In the genomic region with DNA sequence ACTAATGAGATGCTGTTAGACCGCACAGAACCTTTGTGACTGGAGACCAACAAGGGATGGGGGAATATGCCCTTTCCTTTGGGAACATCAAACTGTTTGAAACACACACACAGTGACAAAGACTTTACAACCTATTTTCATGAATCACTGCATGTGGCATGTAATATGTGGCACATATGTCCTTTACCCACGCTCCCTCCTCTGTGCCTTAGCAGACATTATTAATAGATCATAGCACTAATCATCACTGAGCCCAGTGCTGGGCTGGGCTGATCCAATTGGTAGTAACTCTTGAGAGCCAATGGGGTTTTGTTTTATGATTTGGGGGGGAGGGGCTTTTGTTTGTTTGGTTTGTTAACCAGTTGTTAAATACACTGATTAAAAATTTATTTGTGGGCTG, we compare ENCODE assay signal across 16 mouse cellular contexts. TPM values are rescaled to one million over a fixed set of nuclear protein-coding genes. Genes with fewer than 3 reads are reported as not detected.
DNase-seq lines count a peak whose midpoint lies in the region; ATAC-seq lines count a peak whose summit lies in the region.
"Had no signal": no experiment of that assay in that cellular context is flagged by ENCODE, and none has a peak within 500 bp of the region (broad histone marks: within the 10 kb centered on the region; RNA-seq: fewer than 3 reads in every experiment).

No protein-coding gene starts in this region.

- ATAC-seq in forebrain, embryonic 13.5 days = peak; percentile 50; the same call in 1 of the 2 replicates
- ATAC-seq in hindbrain, embryonic 16.5 days = no peak; the same call in 1 of the 2 replicates
- ATAC-seq in midbrain, embryonic 13.5 days = peak; percentile 68

- no peaks in the 10 kb centered on the region for H3K27me3 ChIP-seq in forebrain, embryonic 10.5 days (ENCODE audit: poor library complexity, severe bottlenecking)
- H3K27me3 ChIP-seq in forebrain, embryonic 13.5 days = no peaks in the 10 kb centered on the region
- no peaks in the 10 kb centered on the region for H3K27me3 ChIP-seq in hindbrain, embryonic 16.5 days (replicated peaks; ENCODE audit: control insufficient read depth, insufficient read depth, low read length)
- no peaks in the 10 kb centered on the region for H3K27me3 ChIP-seq in midbrain, embryonic 13.5 days
- H3K27me3 ChIP-seq: embryonic facial prominence, embryonic 13.5 days; stomach, embryonic 15.5 days had no signal

- no peaks in the 10 kb centered on the region for H3K9me3 ChIP-seq in forebrain, embryonic 10.5 days
- H3K9me3 ChIP-seq in forebrain, embryonic 13.5 days (replicated peaks) = no peaks in the 10 kb centered on the region
- H3K9me3 ChIP-seq in hindbrain, embryonic 16.5 days (ENCODE audit: control insufficient read depth, low read length) = no peaks in the 10 kb centered on the region
- H3K9me3 ChIP-seq in midbrain, embryonic 13.5 days = no peaks in the 10 kb centered on the region
- H3K9me3 ChIP-seq: embryonic facial prominence, embryonic 13.5 days; megakaryocyte, embryonic 14.5 days; stomach, embryonic 15.5 days had no signal

- 79% methylated on average over 2 of the region's 2 CpGs for WGBS in forebrain, embryonic 10.5 days
- 45% methylated on average over 2 of the region's 2 CpGs for WGBS in forebrain, embryonic 13.5 days
- 39% methylated on average over 2 of the region's 2 CpGs for WGBS in hindbrain, embryonic 16.5 days
- WGBS in midbrain, embryonic 13.5 days = 51% methylated on average over 2 of the region's 2 CpGs

- no peaks in the 10 kb centered on the region for H3K36me3 ChIP-seq in forebrain, embryonic 10.5 days (replicated peaks)
- H3K36me3 ChIP-seq in forebrain, embryonic 13.5 days (ENCODE audit: poor library complexity, severe bottlenecking) = no peaks in the 10 kb centered on the region
- H3K36me3 ChIP-seq in hindbrain, embryonic 16.5 days (ENCODE audit: control insufficient read depth, insufficient read depth, low read length) = no peaks in the 10 kb centered on the region
- no peaks in the 10 kb centered on the region for H3K36me3 ChIP-seq in midbrain, embryonic 13.5 days
- H3K36me3 ChIP-seq: embryonic facial prominence, embryonic 13.5 days; stomach, embryonic 15.5 days had no signal

- H3K4me3 ChIP-seq in forebrain, embryonic 10.5 days = peak overlapping the region; percentile 29; the same call in 1 of the 2 replicates
- H3K4me3 ChIP-seq in forebrain, embryonic 13.5 days = no peak overlapping the region
- no peak overlapping the region for H3K4me3 ChIP-seq in hindbrain, embryonic 16.5 days (ENCODE audit: low read length)
- H3K4me3 ChIP-seq in midbrain, embryonic 13.5 days (replicated peaks) = no peak overlapping the region
- H3K4me3 ChIP-seq: embryonic facial prominence, embryonic 13.5 days; megakaryocyte, embryonic 14.5 days; stomach, embryonic 15.5 days had no signal

- DNase-seq in forebrain, embryonic 10.5 days (ENCODE audit: extremely low spot score, low spot score) = no peak
- DNase-seq in cerebellum, postnatal 10 days = no peak
- no peak for DNase-seq in gastrocnemius, adult 18-20 months (ENCODE audit: low spot score)
- no peak for DNase-seq in ovary, postnatal 10 days (ENCODE audit: low spot score)
- DNase-seq: cerebellum, adult 9-10 months; heart, adult 18-20 months; heart, postnatal 10 days had no signal

- no peak overlapping the region for H3K9ac ChIP-seq in forebrain, embryonic 13.5 days
- no peak overlapping the region for H3K9ac ChIP-seq in hindbrain, embryonic 16.5 days (ENCODE audit: low read depth, low read length)
- H3K9ac ChIP-seq in midbrain, embryonic 13.5 days (replicated peaks) = no peak overlapping the region
- H3K9ac ChIP-seq: embryonic facial prominence, embryonic 13.5 days; lung, embryonic 14.5 days; stomach, embryonic 15.5 days had no signal

- H3K4me1 ChIP-seq in forebrain, embryonic 10.5 days = peaks cover 27% of the 10 kb centered on the region
- H3K4me1 ChIP-seq in forebrain, embryonic 13.5 days = peaks cover 21% of the 10 kb centered on the region
- peaks cover 12% of the 10 kb centered on the region for H3K4me1 ChIP-seq in hindbrain, embryonic 16.5 days (ENCODE audit: control insufficient read depth, insufficient read depth, low read depth, low read length)
- peaks cover 17% of the 10 kb centered on the region for H3K4me1 ChIP-seq in midbrain, embryonic 13.5 days (replicated peaks)

- peak overlapping the region; percentile 83 for H3K27ac ChIP-seq in forebrain, embryonic 10.5 days
- peak overlapping the region; percentile 95 for H3K27ac ChIP-seq in forebrain, embryonic 13.5 days
- peak overlapping the region; percentile 69 for H3K27ac ChIP-seq in hindbrain, embryonic 16.5 days (ENCODE audit: low read depth, low read length)
- peak overlapping the region; percentile 86 for H3K27ac ChIP-seq in midbrain, embryonic 13.5 days
- H3K27ac ChIP-seq: embryonic facial prominence, embryonic 13.5 days; stomach, embryonic 15.5 days had no signal

- H3K4me2 ChIP-seq in forebrain, embryonic 13.5 days = peak overlapping the region; percentile 48
- H3K4me2 ChIP-seq in hindbrain, embryonic 16.5 days (ENCODE audit: low read length) = peak overlapping the region; percentile 32
- H3K4me2 ChIP-seq in midbrain, embryonic 13.5 days (replicated peaks) = peak overlapping the region; percentile 29
- H3K4me2 ChIP-seq: embryonic facial prominence, embryonic 13.5 days; stomach, embryonic 15.5 days had no signal

RNA-seq across cellular contexts. Expression of a gene that starts 11.3 kb away (rescaled TPM):
- polyA plus RNA-seq in forebrain, embryonic 10.5 days (2016; fragmentation: Nextera tagmentation; extraction: Ambion mirVana) = 0.05 and 0.09 TPM in 2 replicates
- 0.10 and 0.19 TPM in 2 replicates for polyA plus RNA-seq in forebrain, embryonic 13.5 days (2015; fragmentation: Nextera tagmentation; extraction: Ambion mirVana)
- polyA plus RNA-seq in hindbrain, embryonic 16.5 days (2015; fragmentation: Nextera tagmentation; extraction: Ambion mirVana) = 1.1 and 1.4 TPM in 2 replicates
- polyA plus RNA-seq in midbrain, embryonic 13.5 days (2015; fragmentation: Nextera tagmentation; extraction: Ambion mirVana) = 0.06 and 0.23 TPM in 2 replicates
- total RNA-seq in gastrocnemius, adult 18-20 months (2021) = 1 to 10 TPM; 6.2 to 6.5 TPM
- total RNA-seq: CH12.LX; neutrophil, adult 5-6 weeks had no signal
